8 mouse cellular contexts compared by ENCODE assay signal in genomic region chr8:87961108-87961507, GRCm38 (mm10). TPM values are rescaled to one million over a fixed set of nuclear protein-coding genes. Genes with fewer than 3 reads are reported as not detected.
DNase-seq lines count a peak whose midpoint lies in the region; ATAC-seq and TF ChIP-seq lines count a peak whose summit lies in the region.

No protein-coding gene starts in this region.

- peak; percentile 66 for DNase-seq in cerebellum, adult 11-12 months
- no peak for DNase-seq in cerebellum, adult 9-10 months
- peak; percentile 35 to 41 for DNase-seq in adrenal gland, postnatal 4 days (ENCODE audit: low spot score in 2 of 2)
- no peak for DNase-seq in limb, embryonic 14.5 days (ENCODE audit: low spot score)
- DNase-seq in frontal cortex, postnatal 25 days (ENCODE audit: low spot score in 2 of 2), result no peak

- H3K4me2 ChIP-seq in forebrain, embryonic 12.5 days, result peak overlapping the region; percentile 93
- peak overlapping the region; percentile 93 for H3K4me2 ChIP-seq in hindbrain, embryonic 12.5 days (replicated peaks)
- H3K4me2 ChIP-seq in limb, embryonic 14.5 days (replicated peaks; ENCODE audit: low read depth, low read length, severe bottlenecking), result peak overlapping the region; percentile 95
- H3K4me2 ChIP-seq in midbrain, embryonic 15.5 days, result peak overlapping the region; percentile 88

- no peak for TF ChIP-seq POLR2A in limb, embryonic 14.5 days (IDR thresholded peaks at IDR 0.05; ENCODE audit: borderline replicate concordance, extremely low read depth, insufficient read depth, insufficient read length)

- ATAC-seq in forebrain, embryonic 12.5 days (ENCODE audit: low FRiP score), result no peak
- no peak for ATAC-seq in hindbrain, embryonic 12.5 days (ENCODE audit: low FRiP score)
- no peak for ATAC-seq in limb, embryonic 14.5 days (ENCODE audit: low FRiP score, low read depth)
- no peak for ATAC-seq in midbrain, embryonic 15.5 days (replicated peaks)

- no peaks in the 10 kb centered on the region for H3K36me3 ChIP-seq in forebrain, embryonic 12.5 days (replicated peaks)
- H3K36me3 ChIP-seq in hindbrain, embryonic 12.5 days, result no peaks in the 10 kb centered on the region
- no peaks in the 10 kb centered on the region for H3K36me3 ChIP-seq in limb, embryonic 14.5 days (ENCODE audit: control insufficient read depth, insufficient read depth, low read length)
- H3K36me3 ChIP-seq in midbrain, embryonic 15.5 days (replicated peaks), result no peaks in the 10 kb centered on the region

- peaks cover 55% of the 10 kb centered on the region for H3K4me1 ChIP-seq in forebrain, embryonic 12.5 days
- H3K4me1 ChIP-seq in hindbrain, embryonic 12.5 days, result peaks cover 61% of the 10 kb centered on the region
- H3K4me1 ChIP-seq in limb, embryonic 14.5 days (ENCODE audit: control insufficient read depth, insufficient read depth, low read length), result peaks cover 39% of the 10 kb centered on the region
- peaks cover 54% of the 10 kb centered on the region for H3K4me1 ChIP-seq in midbrain, embryonic 15.5 days

- H3K27me3 ChIP-seq in forebrain, embryonic 12.5 days, result peaks cover 36% of the 10 kb centered on the region
- peaks cover 10% of the 10 kb centered on the region for H3K27me3 ChIP-seq in hindbrain, embryonic 12.5 days
- peaks cover 18% of the 10 kb centered on the region; the same call in 1 of the 2 replicates for H3K27me3 ChIP-seq in limb, embryonic 14.5 days (ENCODE audit: control insufficient read depth, insufficient read depth, low read length)
- peaks cover 4% of the 10 kb centered on the region; the same call in 1 of the 2 replicates for H3K27me3 ChIP-seq in midbrain, embryonic 15.5 days (replicated peaks)

- no peaks in the 10 kb centered on the region for H3K9me3 ChIP-seq in forebrain, embryonic 12.5 days
- H3K9me3 ChIP-seq in hindbrain, embryonic 12.5 days (replicated peaks), result no peaks in the 10 kb centered on the region
- H3K9me3 ChIP-seq in limb, embryonic 14.5 days (ENCODE audit: control insufficient read depth, low read length), result no peaks in the 10 kb centered on the region
- H3K9me3 ChIP-seq in midbrain, embryonic 15.5 days, result no peaks in the 10 kb centered on the region

- under 1% methylated on average over 17 of the region's 20 CpGs for WGBS in forebrain, embryonic 12.5 days
- under 1% methylated on average over 20 of the region's 20 CpGs for WGBS in hindbrain, embryonic 12.5 days
- 1% methylated on average over 19 of the region's 20 CpGs for WGBS in limb, embryonic 14.5 days
- 2% methylated on average over 20 of the region's 20 CpGs for WGBS in midbrain, embryonic 15.5 days

- H3K4me3 ChIP-seq in forebrain, embryonic 12.5 days (replicated peaks), result peak overlapping the region; percentile 70
- H3K4me3 ChIP-seq in hindbrain, embryonic 12.5 days, result peak overlapping the region; percentile 90
- peak overlapping the region; percentile 89 for H3K4me3 ChIP-seq in limb, embryonic 14.5 days (replicated peaks; ENCODE audit: low read length)
- peak overlapping the region; percentile 74 for H3K4me3 ChIP-seq in midbrain, embryonic 15.5 days

- H3K9ac ChIP-seq in forebrain, embryonic 12.5 days, result peak overlapping the region; percentile 50; the same call in 1 of the 2 replicates
- H3K9ac ChIP-seq in hindbrain, embryonic 12.5 days, result peak overlapping the region; percentile 59
- H3K9ac ChIP-seq in limb, embryonic 14.5 days (ENCODE audit: low read depth, low read length, severe bottlenecking), result no peak overlapping the region
- peak overlapping the region; percentile 40; the same call in 1 of the 2 replicates for H3K9ac ChIP-seq in midbrain, embryonic 15.5 days

- no peak overlapping the region for H3K27ac ChIP-seq in forebrain, embryonic 12.5 days
- no peak overlapping the region for H3K27ac ChIP-seq in hindbrain, embryonic 12.5 days
- no peak overlapping the region for H3K27ac ChIP-seq in limb, embryonic 14.5 days (replicated peaks; ENCODE audit: low read depth, low read length)
- peak overlapping the region; percentile 98; the same call in 1 of the 2 replicates for H3K27ac ChIP-seq in midbrain, embryonic 15.5 days

RNA-seq across cellular contexts. Expression of gene Zfp423, which starts 1.7 kb away (rescaled TPM):
- 10 to 100 TPM; 39.4 to 41.8 TPM for total RNA-seq in adrenal gland, postnatal 4 days (2021)
- 35.0 and 36.6 TPM in 2 replicates for polyA plus RNA-seq in forebrain, embryonic 12.5 days (2016; fragmentation: Nextera tagmentation; extraction: Ambion mirVana)
- polyA plus RNA-seq in hindbrain, embryonic 12.5 days (2016; fragmentation: Nextera tagmentation; extraction: Ambion mirVana), result 58.1 and 63.0 TPM in 2 replicates
- 46.4 and 59.9 TPM in 2 replicates for polyA plus RNA-seq in limb, embryonic 14.5 days (2012; rRNA removed)
- 24.4 and 33.2 TPM in 2 replicates for polyA plus RNA-seq in limb, embryonic 14.5 days (2014; fragmentation: Nextera tagmentation; extraction: Ambion mirVana)
- polyA plus RNA-seq in midbrain, embryonic 15.5 days (2015; fragmentation: Nextera tagmentation; extraction: Ambion mirVana), result 35.1 and 35.7 TPM in 2 replicates

Comparison
In these comparisons a context has a peak if more than half of its experiments do, and no peak if none do; other contexts are left out.
1. DNase-seq: peak in cerebellum, adult 11-12 months (single experiment) and adrenal gland, postnatal 4 days (2 of 2); none in cerebellum, adult 9-10 months (single experiment), limb, embryonic 14.5 days (single experiment) and frontal cortex, postnatal 25 days (0 of 2).
2. Peak in every context shown above with its lines, with median percentiles within 50 percentile points of each other: H3K4me2 ChIP-seq and H3K4me3 ChIP-seq.